Mouse (Mus musculus): ENCODE results near the gene Gm21985. TPM values are rescaled to one million over a fixed set of nuclear protein-coding genes. Genes with fewer than 3 reads are reported as not detected.

The Gm21985 gene
- polyA plus RNA-seq, 1 experiment from 2014 or later: not detected

DNA sequence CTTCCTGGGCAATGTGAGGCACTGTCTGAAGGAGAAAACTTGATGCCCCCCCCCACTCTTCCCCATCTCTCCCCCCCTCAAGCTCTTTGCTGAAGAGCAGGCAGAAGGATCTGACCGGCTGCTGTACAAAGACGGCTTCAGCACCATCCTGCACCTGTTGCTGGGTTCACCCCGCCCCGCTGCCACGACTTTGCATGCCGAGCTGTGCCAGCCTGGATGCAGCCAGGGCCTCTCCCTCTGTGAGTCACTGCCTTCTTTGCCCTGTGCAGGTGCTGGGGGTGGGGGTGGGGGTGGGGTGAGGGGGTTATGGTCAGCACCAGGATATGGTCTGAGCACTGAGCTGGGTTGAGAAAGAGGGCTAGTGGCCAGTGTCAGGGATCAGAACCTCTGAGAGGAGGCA, 19.9 kb upstream of the Gm21985 start:
- H3K36me3 ChIP-seq (replicated peaks): peaks cover 26% of the 10 kb centered on the region
- no peak for ATAC-seq (ENCODE audit: low FRiP score)
- H3K9me3 ChIP-seq: no peaks in the 10 kb centered on the region
- no peak overlapping the region for H3K4me2 ChIP-seq
- H3K4me3 ChIP-seq (replicated peaks): no peak overlapping the region
- no peak overlapping the region for H3K9ac ChIP-seq
- H3K27me3 ChIP-seq: no peaks in the 10 kb centered on the region
- 94% methylated on average over 6 of the region's 6 CpGs for WGBS
- no peak overlapping the region for H3K27ac ChIP-seq
- H3K4me1 ChIP-seq: no peaks in the 10 kb centered on the region; the same call in 1 of the 2 replicates

- Histone ChIP-seq H3K27me3 (no peaks in the 10 kb centered on the region), H3K4me1 (no peaks in the 10 kb centered on the region), H3K9me3 (no peaks in the 10 kb centered on the region), H3K9ac (no peak overlapping the region), H3K4me2 (no peak overlapping the region), H3K4me3 (replicated peaks) (no peak overlapping the region), H3K36me3 (replicated peaks) (peaks cover 26% of the 10 kb centered on the region), H3K27ac (no peak overlapping the region)
- ATAC-seq (ENCODE audit: low FRiP score): no peak
- 87% methylated on average over 10 of the region's 10 CpGs for WGBS
Observed at GRCm38 (mm10) chr2:112247323-112247722, 18.8 kb upstream of the Gm21985 start.

- no peak for ATAC-seq (ENCODE audit: low FRiP score)
- no peaks in the 10 kb centered on the region for H3K27me3 ChIP-seq
- no peak overlapping the region for H3K9ac ChIP-seq
- H3K4me3 ChIP-seq (replicated peaks): no peak overlapping the region
- H3K27ac ChIP-seq: no peak overlapping the region
- H3K4me1 ChIP-seq: no peaks in the 10 kb centered on the region
- H3K9me3 ChIP-seq: no peaks in the 10 kb centered on the region
- peaks cover 11% of the 10 kb centered on the region for H3K36me3 ChIP-seq (replicated peaks)
- 92% methylated on average over 10 of the region's 10 CpGs for WGBS
- no peak overlapping the region for H3K4me2 ChIP-seq
Observed at GRCm38 (mm10) chr2:112249780-112250453, 16.2 kb upstream of the Gm21985 start.

DNA sequence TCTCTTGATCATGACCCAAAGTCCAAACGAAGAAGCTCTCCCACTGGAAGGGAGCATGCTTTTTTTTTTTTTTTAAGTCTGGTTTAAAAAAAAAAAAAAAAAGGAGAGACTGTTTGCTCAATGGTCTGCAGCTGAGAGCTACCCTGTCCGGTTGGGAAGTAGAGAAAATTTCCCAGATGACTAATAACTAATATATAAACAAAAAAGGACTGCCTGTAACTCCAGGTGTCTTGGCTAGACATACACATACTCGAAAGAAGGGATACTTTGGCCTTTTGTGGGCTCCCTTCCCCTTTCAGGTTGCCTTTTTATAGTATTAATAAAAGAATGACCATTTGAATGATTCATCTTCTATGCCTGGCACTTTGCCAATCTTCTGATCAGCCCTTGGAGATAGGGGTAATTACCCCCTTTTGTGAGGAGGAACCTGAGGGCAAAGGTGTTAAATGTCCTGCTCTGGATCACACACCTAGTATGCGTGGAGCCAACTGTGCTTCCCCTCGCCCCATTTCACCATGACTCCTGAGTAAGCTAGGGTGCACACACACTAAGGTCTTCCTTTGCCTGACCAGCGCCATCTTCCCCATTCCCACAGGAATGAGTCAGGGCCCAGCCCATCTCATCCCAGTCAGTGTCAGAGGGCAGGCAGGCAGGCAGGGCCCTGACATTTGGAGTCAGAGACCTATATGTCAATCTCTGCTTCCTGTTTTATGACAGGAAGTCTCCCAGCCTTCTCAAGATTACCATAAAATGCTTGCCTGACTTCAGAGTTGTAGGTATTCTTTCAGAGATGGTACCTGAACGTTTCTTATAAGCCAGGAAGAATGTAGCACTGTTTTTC, 11.2 kb upstream of the Gm21985 start:
- ATAC-seq (ENCODE audit: low FRiP score): no peak
- Histone ChIP-seq H3K27me3 (no peaks in the 10 kb centered on the region), H3K36me3 (replicated peaks) (no peaks in the 10 kb centered on the region), H3K9me3 (no peaks in the 10 kb centered on the region), H3K4me2 (no peak overlapping the region), H3K9ac (no peak overlapping the region), H3K27ac (no peak overlapping the region), H3K4me1 (no peaks in the 10 kb centered on the region), H3K4me3 (replicated peaks) (no peak overlapping the region)
- whole genome bisulfite sequencing: 71% methylated on average over 7 of the region's 7 CpGs

GRCm38 (mm10) chr2:112259241-112259962, 6.7 kb upstream of the Gm21985 start, which contains the start of gene Nutm1:
Gene Nutm1, minus strand, starts transcription at chr2:112259291.
- H3K36me3 ChIP-seq (replicated peaks): no peaks in the 10 kb centered on the region
- H3K9ac ChIP-seq: no peak within 1 kb of the TSS
- no peak within 1 kb of the TSS for H3K27ac ChIP-seq
- no peak within 1 kb of the TSS for H3K4me3 ChIP-seq (replicated peaks)
- no peak within 1 kb of the TSS for H3K4me2 ChIP-seq
- 69% methylated on average over 10 of the region's 10 CpGs for WGBS
- no peaks in the 10 kb centered on the region for H3K9me3 ChIP-seq
- H3K27me3 ChIP-seq: no peaks in the 10 kb centered on the region
- ATAC-seq (ENCODE audit: low FRiP score): no peak
- peaks cover 13% of the 10 kb centered on the region for H3K4me1 ChIP-seq

DNA sequence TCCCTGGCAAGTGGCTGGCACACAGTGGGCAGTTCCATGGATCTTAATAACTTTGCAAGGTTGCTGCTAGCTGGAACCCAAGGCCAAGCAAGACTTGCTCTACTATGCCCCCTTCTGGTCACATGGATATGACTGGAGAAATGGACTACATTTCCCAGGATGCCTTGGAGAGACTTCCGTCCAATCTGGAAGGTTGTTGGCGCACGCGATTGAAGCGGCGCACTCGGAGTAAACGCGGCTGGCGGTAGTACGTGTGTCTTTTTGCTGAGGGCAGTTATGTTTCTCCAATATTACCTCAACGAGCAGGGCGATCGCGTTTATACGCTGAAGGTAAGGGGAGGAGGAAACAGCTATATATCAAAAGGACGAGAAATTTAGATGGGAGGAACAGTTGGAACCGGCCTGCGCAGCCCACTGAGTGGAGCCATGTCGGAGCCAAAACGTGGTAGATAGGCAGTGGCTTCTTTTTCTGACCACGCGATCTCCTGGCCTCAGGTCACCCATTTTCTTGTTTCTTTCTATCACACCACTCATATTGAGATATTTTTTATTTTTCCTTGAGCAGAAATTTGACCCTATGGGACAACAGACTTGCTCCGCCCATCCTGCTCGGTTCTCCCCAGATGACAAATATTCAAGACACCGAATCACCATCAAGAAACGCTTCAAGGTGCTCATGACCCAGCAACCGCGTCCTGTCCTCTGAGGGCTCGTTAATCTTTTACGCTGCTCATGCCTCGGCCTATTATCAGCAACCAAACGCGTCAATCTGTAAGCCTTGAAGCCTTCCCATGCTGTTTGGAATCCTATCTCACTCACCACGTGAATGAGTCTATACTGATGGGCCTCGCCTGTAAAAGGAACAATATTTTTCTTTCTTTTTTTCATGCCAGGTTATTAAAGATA, 4.1 kb upstream of the Gm21985 start, which contains the start of gene Nop10:
Gene Nop10 (plus strand): TSS at position 179 of the 906 bp plus-strand sequence.
- Histone ChIP-seq H3K9ac (peak within 1 kb of the TSS; percentile 60), H3K4me2 (peak within 1 kb of the TSS; percentile 64), H3K27ac (peak within 1 kb of the TSS; percentile 36; the same call in 1 of the 2 replicates), H3K27me3 (no peaks in the 10 kb centered on the region), H3K4me3 (replicated peaks) (peak within 1 kb of the TSS; percentile 60), H3K4me1 (peaks cover 26% of the 10 kb centered on the region), H3K36me3 (replicated peaks) (no peaks in the 10 kb centered on the region), H3K9me3 (no peaks in the 10 kb centered on the region)
- peak; percentile 62 for ATAC-seq (ENCODE audit: low FRiP score)
- under 1% methylated on average over 36 of the region's 36 CpGs for WGBS

DNA sequence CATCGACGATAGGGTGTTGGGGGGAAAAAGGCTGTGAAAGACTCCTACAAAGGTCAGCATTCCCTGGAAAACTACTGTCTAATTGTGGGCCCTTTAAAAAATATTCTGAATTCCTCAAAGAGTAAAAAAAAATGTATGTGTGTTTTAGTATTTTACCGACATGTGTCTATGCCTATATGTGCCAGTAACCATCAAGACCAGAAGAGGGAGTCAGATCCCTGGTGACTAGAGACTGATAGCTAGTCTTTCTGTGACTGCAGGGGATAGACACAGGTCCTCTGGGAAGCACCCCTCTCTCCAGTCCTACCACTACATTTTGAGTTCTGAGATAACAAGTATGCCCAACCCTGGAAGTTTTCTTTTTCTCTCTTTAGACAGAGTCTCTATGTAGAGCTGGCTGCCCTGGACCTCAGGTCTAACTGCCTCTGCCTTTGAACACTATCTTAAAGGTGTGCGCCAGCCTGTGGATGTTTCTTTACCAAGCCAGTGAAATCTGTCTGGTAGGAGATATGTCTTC, 3.3 kb upstream of the Gm21985 start:
- no peak for ATAC-seq (ENCODE audit: low FRiP score)
- Histone ChIP-seq H3K27me3 (no peaks in the 10 kb centered on the region), H3K9ac (peak overlapping the region; percentile 60), H3K9me3 (no peaks in the 10 kb centered on the region), H3K36me3 (replicated peaks) (no peaks in the 10 kb centered on the region), H3K4me3 (replicated peaks) (peak overlapping the region; percentile 60), H3K27ac (no peak overlapping the region), H3K4me1 (peaks cover 32% of the 10 kb centered on the region), H3K4me2 (peak overlapping the region; percentile 64)
- WGBS: 35% methylated on average over 4 of the region's 4 CpGs

GRCm38 (mm10) chr2:112264364-112264763, 1.8 kb upstream of the Gm21985 start:
- Histone ChIP-seq H3K9ac (no peak overlapping the region), H3K4me2 (no peak overlapping the region), H3K4me3 (replicated peaks) (no peak overlapping the region), H3K27ac (no peak overlapping the region), H3K36me3 (replicated peaks) (no peaks in the 10 kb centered on the region), H3K9me3 (no peaks in the 10 kb centered on the region), H3K4me1 (peaks cover 39% of the 10 kb centered on the region), H3K27me3 (no peaks in the 10 kb centered on the region)
- WGBS: 80% methylated on average over 4 of the region's 4 CpGs
- no peak for ATAC-seq (ENCODE audit: low FRiP score)

DNA sequence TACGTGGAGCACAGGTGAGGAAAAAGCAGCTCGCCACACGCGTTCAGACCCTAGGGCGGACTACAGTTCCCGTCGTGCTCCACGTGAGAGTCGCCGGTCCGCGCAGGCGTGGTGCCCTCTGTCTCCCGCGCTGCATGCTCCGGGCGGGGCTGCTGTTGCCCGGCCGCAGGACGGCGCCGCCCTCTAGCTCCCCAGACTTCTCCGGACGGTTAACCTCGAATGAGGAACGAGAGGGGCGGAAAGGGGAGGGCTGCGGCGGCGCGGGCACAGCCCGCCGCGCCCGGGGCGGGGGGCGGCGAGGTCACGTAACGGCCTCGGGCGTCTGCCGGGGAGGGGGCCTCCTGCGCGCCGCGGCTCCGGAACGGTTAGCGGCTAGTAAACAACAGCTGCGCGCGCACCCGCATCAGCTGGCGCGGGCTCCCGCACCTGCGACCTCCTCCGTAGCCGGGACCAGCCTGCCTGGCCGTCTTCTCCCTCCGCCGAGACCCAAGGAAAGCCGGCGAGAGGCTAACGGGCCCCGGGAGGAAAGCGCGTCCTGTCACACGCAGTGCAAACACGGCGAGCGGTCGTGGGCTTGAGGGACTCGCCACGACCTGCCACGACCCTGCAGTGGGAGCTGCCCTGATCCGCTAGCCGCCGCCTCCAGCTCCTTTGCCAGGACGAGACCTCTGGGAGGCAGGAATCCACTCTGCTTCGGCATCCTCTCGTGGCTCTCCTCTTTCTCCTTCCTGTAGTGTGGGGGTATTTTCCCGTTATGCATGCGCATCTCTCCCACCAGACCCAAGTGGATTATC, 469 bp upstream of the Gm21985 start, which contains the start of gene Slc12a6:
Gene Slc12a6 (plus strand): TSS at position 378 of the 794 bp plus-strand sequence.
- under 1% methylated on average over 83 of the region's 85 CpGs for WGBS
- H3K4me1 ChIP-seq: peaks cover 42% of the 10 kb centered on the region
- H3K27me3 ChIP-seq: no peaks in the 10 kb centered on the region
- no peaks in the 10 kb centered on the region for H3K9me3 ChIP-seq
- H3K27ac ChIP-seq: peak within 1 kb of the TSS; percentile 95
- H3K9ac ChIP-seq: peak within 1 kb of the TSS; percentile 71
- ATAC-seq (ENCODE audit: low FRiP score): peak; percentile 95
- H3K4me3 ChIP-seq (replicated peaks): peak within 1 kb of the TSS; percentile 68
- H3K36me3 ChIP-seq (replicated peaks): no peaks in the 10 kb centered on the region
- peak within 1 kb of the TSS; percentile 92 for H3K4me2 ChIP-seq

GRCm38 (mm10) chr2:112266780-112267179, 666 bp downstream of the Gm21985 start:
- H3K4me3 ChIP-seq (replicated peaks): peak overlapping the region; percentile 68
- peak overlapping the region; percentile 92 for H3K4me2 ChIP-seq
- H3K27me3 ChIP-seq: no peaks in the 10 kb centered on the region
- no peaks in the 10 kb centered on the region for H3K9me3 ChIP-seq
- peaks cover 42% of the 10 kb centered on the region for H3K4me1 ChIP-seq
- ATAC-seq (ENCODE audit: low FRiP score): no peak
- H3K36me3 ChIP-seq (replicated peaks): no peaks in the 10 kb centered on the region
- whole genome bisulfite sequencing: 68% methylated on average over 10 of the region's 10 CpGs
- H3K9ac ChIP-seq: peak overlapping the region; percentile 71
- no peak overlapping the region for H3K27ac ChIP-seq
